Mouse (Mus musculus) embryonic stem cell, embryonic (primary cell): ENCODE results near the gene Lct.

Experiments used
- CTCF ChIA-PET, 4 experiments: fragments of 300-600 bp in 2 of 4; fragments of 350-600 bp in 2 of 4; sonication (Branson Sonifier 250); formaldehyde crosslinking; loops; one replicate each; lab custom pipeline; 2022; ENCODE audit warnings: inconsistent platforms in 2 of 4; lab: Charles Lee
- POLR2A ChIA-PET, 4 experiments: fragments of 300-600 bp in 2 of 4; fragments of 350-600 bp in 2 of 4; sonication (Branson Sonifier 250); formaldehyde crosslinking; loops; one replicate each; lab custom pipeline; 2022; ENCODE audit warnings: antibody characterized with exemption in 4 of 4, inconsistent platforms in 1 of 4; lab: Charles Lee

The Lct gene

DNA sequence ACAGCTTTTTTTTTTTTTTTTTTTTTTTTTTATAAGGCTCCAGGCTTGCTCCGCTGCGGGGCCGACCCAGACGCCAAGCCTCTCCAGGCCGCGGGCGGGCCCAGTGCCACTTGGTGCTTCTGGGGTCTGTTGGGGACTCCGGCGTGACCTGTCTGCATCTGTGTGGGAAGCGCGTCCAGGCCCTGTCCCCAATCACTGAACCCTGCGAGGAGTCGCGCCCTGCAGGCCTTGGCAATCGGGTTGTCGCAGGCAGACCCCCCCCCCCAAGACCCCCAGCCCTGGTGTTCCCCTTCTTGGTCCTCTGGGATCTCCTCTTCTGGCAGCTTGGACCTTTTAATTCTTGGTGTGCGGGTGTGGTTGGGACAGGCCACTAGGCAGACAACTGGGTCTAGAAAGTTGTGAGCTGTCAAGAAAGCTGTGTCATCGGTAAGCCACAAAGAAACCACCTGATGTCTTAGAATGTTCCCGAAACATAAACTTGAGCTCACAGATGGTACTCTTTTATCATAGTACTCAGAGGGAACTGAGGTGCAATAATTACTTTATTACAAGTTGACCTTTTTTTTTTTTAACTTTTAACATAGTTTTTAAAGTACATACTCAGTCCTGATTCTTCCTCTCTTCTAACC, 83.3 kb downstream of the Lct start:
- ChIA-PET POLR2A (interaction anchor here (0.5 to 3.0 kb wide), 46 partner anchors 8 to 1570 kb away, joined by 3 to 18 read pairs (median 4); partner anchors contain the start of genes Ccnt2 (in 2 of the 4), Mcm6 (in 2 of the 4), Dars (in 1 of the 4) and R3hdm1 (in 1 of the 4)), CTCF (interaction anchor here in 3 of 4 experiments (0.6 to 1.1 kb wide), 5 partner anchors 22 to 1183 kb away, joined by 3 to 5 read pairs (median 3); no protein-coding TSS in a partner anchor)

DNA sequence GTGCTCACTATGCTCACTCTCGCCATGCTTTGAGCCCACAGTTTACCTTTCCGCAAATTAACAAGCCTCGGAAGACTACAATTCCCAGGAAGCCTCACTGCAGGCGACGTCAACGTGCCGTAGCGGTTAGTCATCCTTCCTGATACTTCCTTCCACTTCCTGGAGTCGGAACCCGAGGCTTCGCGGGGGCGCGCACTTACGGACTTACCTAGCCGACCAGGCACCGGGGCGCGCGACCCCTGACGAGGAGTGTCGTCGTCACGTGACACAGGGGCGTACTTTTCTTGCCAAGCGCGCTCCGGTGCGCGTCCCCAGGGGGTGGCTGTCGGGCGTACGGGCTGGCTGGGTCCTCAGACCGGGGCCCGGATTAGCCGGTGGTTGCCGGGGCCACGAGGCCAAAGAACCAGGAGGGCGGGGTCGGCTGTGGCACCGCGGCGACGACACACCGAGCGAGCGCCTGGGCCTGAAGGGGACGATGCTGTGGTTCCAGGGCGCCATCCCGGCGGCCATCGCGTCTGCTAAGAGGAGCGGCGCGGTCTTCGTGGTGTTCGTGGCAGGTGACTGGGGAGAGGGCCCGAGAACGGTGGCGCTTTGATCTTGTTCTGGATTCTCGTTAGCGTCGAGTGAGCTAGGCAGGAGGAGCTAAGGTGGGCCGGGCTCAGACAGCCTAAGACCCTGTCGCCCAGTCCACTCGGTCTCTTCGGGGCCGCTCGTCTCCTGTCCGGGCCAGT, 84.0 kb downstream of the Lct start:
- POLR2A ChIA-PET: interaction anchor here (0.5 to 3.0 kb wide), 30 partner anchors 9 to 1028 kb away, joined by 3 to 18 read pairs (median 4); partner anchors contain the start of genes Ccnt2 (in 2 of the 4), Mcm6 (in 2 of the 4), Dars (in 1 of the 4) and R3hdm1 (in 1 of the 4)
- CTCF ChIA-PET: interaction anchor here in 3 of 4 experiments (0.6 to 1.1 kb wide), 4 partner anchors 21 to 1184 kb away, joined by 3 to 5 read pairs (median 3); no protein-coding TSS in a partner anchor

DNA sequence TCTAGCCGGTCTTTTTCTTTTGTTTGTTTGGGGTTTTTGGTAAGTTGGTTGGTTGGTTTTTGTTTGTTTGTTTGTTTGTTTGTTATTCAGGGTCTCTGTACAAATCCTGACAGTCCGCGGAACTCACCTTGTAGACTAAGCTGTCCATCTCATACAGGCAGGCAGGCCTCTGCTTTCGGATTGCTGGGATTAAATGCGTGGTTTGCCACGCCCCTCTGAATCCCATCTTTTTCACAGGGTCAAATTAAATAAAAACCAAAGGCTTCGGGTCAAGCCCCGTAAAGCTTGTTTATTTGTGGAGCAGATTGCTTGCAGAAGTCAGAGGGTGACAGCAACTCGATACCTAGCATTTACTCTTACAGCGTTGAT, 84.5 kb downstream of the Lct start, which contains the start of gene Ubxn4:
Ubxn4 (plus strand) TSS at position 338 of the 369 bp plus-strand sequence.
- POLR2A ChIA-PET: interaction anchor here in 1 of 4 experiments (1.0 to 3.0 kb wide), 5 partner anchors 8 to 116 kb away, joined by 3 to 16 read pairs (median 5); partner anchors contain the start of gene Mcm6
- CTCF ChIA-PET: interaction anchor here in 1 of 4 experiments (0.6 kb wide), 1 partner anchor 257 kb away, joined by 7 read pairs; no protein-coding TSS in a partner anchor

DNA sequence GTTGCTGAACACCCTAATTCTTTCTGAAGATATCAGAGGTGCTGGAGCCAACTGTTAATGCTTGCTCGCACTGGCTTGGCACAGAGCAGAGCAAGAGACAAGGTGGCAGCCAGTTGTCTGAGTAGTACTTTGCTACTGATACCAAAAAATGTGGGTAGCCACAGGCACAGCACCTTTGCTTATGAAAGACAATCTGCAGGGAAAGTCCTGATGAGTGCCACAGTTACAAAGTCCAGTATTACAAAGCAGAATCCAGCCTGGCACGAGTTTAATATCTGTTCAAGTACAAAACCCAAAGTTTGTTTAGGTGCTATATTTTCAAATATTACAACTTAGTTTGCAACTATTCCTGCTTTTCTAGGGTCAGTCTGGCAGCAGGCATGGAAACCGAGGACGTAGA, 92.9 kb downstream of the Lct start:
- CTCF ChIA-PET: interaction anchor here in 2 of 4 experiments (1.0 to 2.1 kb wide), 2 partner anchors 12 kb away, joined by 4 to 8 read pairs; no protein-coding TSS in a partner anchor
- POLR2A ChIA-PET: interaction anchor here in 2 of 4 experiments (0.8 to 1.7 kb wide), 4 partner anchors 9 to 367 kb away, joined by 3 to 5 read pairs (median 4); partner anchors contain the start of genes Rab3gap1 (in 1 of the 2) and Ubxn4 (in 1 of the 2)
